ENCODE assay signal across 12 mouse cellular contexts in the genomic region with DNA sequence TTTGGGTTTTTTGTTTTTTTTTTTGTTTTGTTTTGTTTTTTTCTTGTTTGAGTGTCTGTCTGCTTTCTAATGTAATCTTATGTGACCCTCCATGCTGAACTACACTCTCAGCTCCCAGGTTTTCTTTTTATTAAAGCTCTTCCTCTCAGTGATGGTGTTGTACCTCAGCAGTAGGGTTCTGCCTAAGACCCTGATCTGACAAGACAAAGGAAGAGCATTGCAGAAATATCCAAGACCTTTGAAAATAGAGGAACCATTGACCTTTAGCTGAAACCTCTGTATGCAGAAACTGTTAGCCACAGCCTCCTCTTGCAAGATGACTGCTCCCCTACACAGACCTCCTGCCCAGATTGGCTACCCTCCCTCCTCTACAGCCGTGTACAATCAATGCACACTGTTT. TPM values are rescaled to one million over a fixed set of nuclear protein-coding genes. Genes with fewer than 3 reads are reported as not detected.
"Had no signal": no experiment of that assay in that cellular context is flagged by ENCODE, and none has a peak within 500 bp of the region (broad histone marks: within the 10 kb centered on the region; RNA-seq: fewer than 3 reads in every experiment).

No protein-coding gene starts in this region.

RNA-seq across cellular contexts. Expression of a gene that starts 10.9 kb away (rescaled TPM):
- total RNA-seq: forebrain, postnatal 0 days; gastrocnemius, adult 18-20 months; gastrocnemius, adult 2 months; gastrocnemius, adult 8-10 months; gastrocnemius, postnatal 14 days; gastrocnemius, postnatal 25 days; gastrocnemius, postnatal 36 days; gastrocnemius, postnatal 4 days; heart, adult 18-20 months; heart, adult 2 months had no signal

RNA-seq across cellular contexts. Expression of a gene that starts 37.1 kb away (rescaled TPM):
- total RNA-seq: forebrain, postnatal 0 days; gastrocnemius, adult 18-20 months; gastrocnemius, adult 2 months; gastrocnemius, adult 8-10 months; gastrocnemius, postnatal 10 days; gastrocnemius, postnatal 14 days; gastrocnemius, postnatal 25 days; gastrocnemius, postnatal 36 days; gastrocnemius, postnatal 4 days; heart, adult 18-20 months; heart, adult 2 months; heart, adult 8-10 months had no signal
